ENCODE assay signal across 9 mouse cellular contexts in the genomic region with DNA sequence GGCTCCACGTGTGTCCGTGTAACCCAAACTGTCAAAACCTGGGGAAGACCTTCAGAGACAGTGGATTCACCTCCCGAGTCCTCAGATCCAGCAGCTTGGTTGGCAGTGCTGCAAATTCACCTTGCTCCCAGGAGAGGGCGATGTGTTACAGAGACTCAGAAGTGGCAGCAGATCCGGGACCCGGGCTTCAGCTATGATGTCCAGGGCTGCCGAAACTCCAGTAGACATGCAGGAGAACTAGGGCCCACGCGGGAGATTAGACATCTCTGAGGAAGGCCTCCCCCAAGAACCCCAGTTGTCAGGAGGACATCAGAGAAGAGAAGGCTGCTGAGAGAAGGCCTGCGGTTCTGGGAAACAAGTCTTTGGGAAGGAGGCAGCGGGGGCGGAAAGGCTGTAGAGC. TPM values are rescaled to one million over a fixed set of nuclear protein-coding genes. Genes with fewer than 3 reads are reported as not detected.
DNase-seq lines count a peak whose midpoint lies in the region; ATAC-seq and TF ChIP-seq lines count a peak whose summit lies in the region.
"Had no signal": no experiment of that assay in that cellular context is flagged by ENCODE, and none has a peak within 500 bp of the region (broad histone marks: within the 10 kb centered on the region; RNA-seq: fewer than 3 reads in every experiment).

No protein-coding gene starts in this region.

- H3K4me1 ChIP-seq in MEL (ENCODE audit: control insufficient read depth in 1 of 2, insufficient read depth in 2 of 2, low read length in 2 of 2) = no peaks in the 10 kb centered on the region
- no peaks in the 10 kb centered on the region for H3K4me1 ChIP-seq in heart, adult 2 months (ENCODE audit: control insufficient read depth, insufficient read depth, low read length)
- no peaks in the 10 kb centered on the region for H3K4me1 ChIP-seq in lung, adult 2 months (ENCODE audit: control insufficient read depth, insufficient read depth, low read length)

- H3K27me3 ChIP-seq in MEL (ENCODE audit: control insufficient read depth in 1 of 2, insufficient read depth in 2 of 2, low read length in 2 of 2) = peaks cover 0 to 4% of the 10 kb centered on the region in 2 experiments; a peak in 2 of 4 replicates
- H3K27me3 ChIP-seq in heart, adult 2 months (ENCODE audit: control insufficient read depth, insufficient read depth, low read length) = peaks cover 8% of the 10 kb centered on the region; the same call in 1 of the 2 replicates

- no peak overlapping the region for H3K27ac ChIP-seq in MEL (ENCODE audit: control insufficient read depth, low read depth, low read length)
- H3K27ac ChIP-seq in heart, adult 2 months = no peak overlapping the region
- H3K27ac ChIP-seq: heart, embryonic 15.5 days had no signal

- no peaks in the 10 kb centered on the region for H3K36me3 ChIP-seq in MEL (ENCODE audit: control insufficient read depth in 1 of 2, insufficient read depth in 2 of 2, low read length in 2 of 2)
- H3K36me3 ChIP-seq in heart, adult 2 months (ENCODE audit: control insufficient read depth, insufficient read depth, low read length) = no peaks in the 10 kb centered on the region
- H3K36me3 ChIP-seq: heart, embryonic 15.5 days had no signal

- peak; percentile 75 to 93 (median 87) for TF ChIP-seq CTCF in MEL (IDR thresholded peaks at IDR 0.05 in 2 of 3, conservative IDR thresholded peaks at IDR 0.05 in 1 of 3; ENCODE audit: control insufficient read depth in 1 of 3, insufficient read depth in 1 of 3, low read depth in 2 of 3, low read length in 3 of 3, poor library complexity in 1 of 3, severe bottlenecking in 1 of 3)
- TF ChIP-seq CTCF in heart, adult 2 months (IDR thresholded peaks at IDR 0.05) = peak; percentile 80
- TF ChIP-seq CTCF in lung, adult 2 months (IDR thresholded peaks at IDR 0.05; ENCODE audit: insufficient read depth, low read length) = peak; percentile 70

- H3K9me3 ChIP-seq in MEL (replicated peaks; ENCODE audit: insufficient read depth, low read length) = no peaks in the 10 kb centered on the region
- H3K9me3 ChIP-seq: heart, embryonic 15.5 days had no signal

- peak; percentile 69 for DNase-seq in MEL (ENCODE audit: low read depth, low spot score)
- peak; percentile 56 for DNase-seq in adrenal gland, postnatal 25 days
- peak; percentile 58 for DNase-seq in embryo, embryonic 11.5 days (ENCODE audit: low read depth, low spot score)
- peak; percentile 59 to 60 for DNase-seq in heart, adult 2 months
- DNase-seq in kidney, postnatal 4 days = peak; percentile 80 to 87
- no peak for DNase-seq in lung, adult 2 months
- peak; percentile 80 for DNase-seq in right cerebral cortex, adult 18-20 months

- no peak for ATAC-seq in megakaryocyte-erythroid progenitor cell, adult 5-6 weeks (replicated peaks; ENCODE audit: low FRiP score, low TSS enrichment, poor library complexity, severe bottlenecking)

- H3K9ac ChIP-seq in MEL (ENCODE audit: control insufficient read depth, low read depth, low read length, poor library complexity, severe bottlenecking) = no peak overlapping the region
- no peak overlapping the region for H3K9ac ChIP-seq in heart, adult 2 months (ENCODE audit: low read depth, low read length)
- H3K9ac ChIP-seq: heart, embryonic 15.5 days had no signal

- TF ChIP-seq POLR2A in MEL (IDR thresholded peaks at IDR 0.05; ENCODE audit: control insufficient read depth in 1 of 2, insufficient read depth in 1 of 2, low read depth in 1 of 2, low read length in 2 of 2, poor library complexity in 1 of 2) = no peak
- TF ChIP-seq POLR2A in heart, adult 2 months (IDR thresholded peaks at IDR 0.05; ENCODE audit: insufficient read depth, low read depth, low read length) = no peak
- no peak for TF ChIP-seq POLR2A in lung, adult 2 months (IDR thresholded peaks at IDR 0.05; ENCODE audit: borderline replicate concordance, extremely low read depth, low read depth, low read length)

- intact Hi-C loops in heart, adult 2 months (cut with DNase I) = no loop called here

- TF ChIP-seq RAD21 in MEL (IDR thresholded peaks at IDR 0.05; ENCODE audit: low read depth, low read length) = peak; percentile 88

- H3K79me2 ChIP-seq in MEL (ENCODE audit: control insufficient read depth, insufficient read depth, low read length, poor library complexity) = no peaks in the 10 kb centered on the region
- no peaks in the 10 kb centered on the region for H3K79me2 ChIP-seq in heart, adult 2 months (replicated peaks; ENCODE audit: control insufficient read depth, insufficient read depth, low read length)

- WGBS in heart, adult 2 months = 19% methylated on average over 12 of the region's 12 CpGs
- 25% methylated on average over 12 of the region's 12 CpGs for WGBS in lung, adult 2 months

- no peak overlapping the region for H3K4me3 ChIP-seq in MEL (ENCODE audit: control insufficient read depth in 1 of 2, insufficient read depth in 1 of 2, low read depth in 2 of 2, low read length in 2 of 2)
- H3K4me3 ChIP-seq in heart, adult 2 months = no peak overlapping the region
- H3K4me3 ChIP-seq in lung, adult 2 months (replicated peaks; ENCODE audit: extremely low read depth, low read depth, low read length) = no peak overlapping the region
- H3K4me3 ChIP-seq: heart, embryonic 15.5 days had no signal

- no peak for TF ChIP-seq EP300 in MEL (IDR thresholded peaks at IDR 0.05; ENCODE audit: low read depth in 1 of 2, low read length in 2 of 2)
- TF ChIP-seq EP300 in heart, adult 2 months (IDR thresholded peaks at IDR 0.05; ENCODE audit: insufficient read depth, low read depth, low read length) = 0 out of 2 replicates have a peak, but pooled peaks have one; percentile 23

TF ChIP-seq in MEL, 35 proteins besides CTCF, POLR2A, EP300 and RAD21:
- peak; percentile 79 for TF ChIP-seq ZC3H11A (IDR thresholded peaks at IDR 0.05; ENCODE audit: low read depth, low read length)
- TF ChIP-seq SMC3 (IDR thresholded peaks at IDR 0.05; ENCODE audit: low read depth, low read length) = peak; percentile 90
- TF ChIP-seq MYC (IDR thresholded peaks at IDR 0.05; ENCODE audit: low read depth, low read length) = no peak
TF ChIP-seq in MEL: peak in this region for 2.

RNA-seq across cellular contexts. Expression of a gene that starts 50.7 kb away (rescaled TPM):
- not detected in 2 replicates for total RNA-seq in MEL (2012; rRNA removed)
- not detected for polyA plus RNA-seq in MEL (2012; ENCODE audit: insufficient read depth in 1 of 2, insufficient read length in 2 of 2, low read depth in 1 of 2, low replicate concordance in 2 of 2, missing spikeins in 1 of 2)
- total RNA-seq in adrenal gland, postnatal 25 days (2021) = not detected in 2 replicates
- total RNA-seq in heart, adult 2 months (2021) = not detected
- polyA plus RNA-seq in heart, adult 2 months (2012; rRNA removed) = not detected in 2 replicates
- polyA plus RNA-seq in lung, adult 2 months (2012; rRNA removed) = 0.62 and 0.65 TPM in 2 replicates
- not detected in 2 replicates for total RNA-seq in megakaryocyte-erythroid progenitor cell, adult 5-6 weeks (2014; fragmentation: Nextera tagmentation)
- total RNA-seq in megakaryocyte-erythroid progenitor cell, adult 5-6 weeks (2017) = not detected in 2 replicates
- polyA plus RNA-seq: heart, embryonic 15.5 days had no signal
